In the genomic region with DNA sequence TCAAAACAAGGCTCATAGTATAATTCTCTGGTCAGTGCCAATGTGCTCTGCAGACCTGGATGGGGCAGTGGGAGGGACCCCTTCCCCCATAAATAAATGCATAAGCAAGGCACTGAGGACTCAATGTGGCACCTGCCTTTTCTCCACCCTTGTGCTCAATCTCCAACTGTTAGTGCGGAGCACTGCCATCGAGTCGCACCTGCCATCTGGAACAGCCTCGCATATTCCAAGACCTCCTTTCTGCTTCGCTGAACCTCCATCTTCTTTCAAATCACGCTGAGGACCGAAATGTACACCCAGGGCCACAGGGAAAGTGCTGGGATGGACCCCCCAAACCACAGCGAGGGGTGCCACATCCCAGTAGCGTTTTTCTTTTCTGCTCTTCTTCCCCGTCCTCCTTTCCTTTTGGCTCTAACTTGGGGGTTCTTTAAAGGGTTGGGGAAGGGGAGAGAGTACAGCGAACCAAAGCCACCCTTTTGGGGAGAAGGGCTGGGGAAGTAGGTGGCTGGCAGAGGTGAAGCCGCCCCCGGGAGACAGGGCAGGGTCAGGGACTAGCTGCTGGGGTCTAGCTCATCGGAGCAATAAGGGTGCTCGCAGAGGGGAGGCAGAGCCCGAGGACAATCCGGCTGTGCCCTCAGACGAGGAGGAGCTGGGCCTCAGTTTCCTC, we compare ENCODE assay signal across 8 mouse cellular contexts. TPM values are rescaled to one million over a fixed set of nuclear protein-coding genes. Genes with fewer than 3 reads are reported as not detected.
DNase-seq lines count a peak whose midpoint lies in the region; ATAC-seq lines count a peak whose summit lies in the region.

No protein-coding gene starts in this region.

- peaks cover 16% of the 10 kb centered on the region for H3K27me3 ChIP-seq in kidney, embryonic 15.5 days
- peaks cover 78% of the 10 kb centered on the region for H3K27me3 ChIP-seq in hindbrain, embryonic 10.5 days (ENCODE audit: insufficient read depth, poor library complexity, severe bottlenecking)
- peaks cover 30% of the 10 kb centered on the region for H3K27me3 ChIP-seq in midbrain, embryonic 13.5 days

- 9% methylated on average over 18 of the region's 18 CpGs for WGBS in kidney, embryonic 15.5 days
- WGBS in hindbrain, embryonic 10.5 days = 10% methylated on average over 18 of the region's 18 CpGs
- WGBS in midbrain, embryonic 13.5 days = 8% methylated on average over 18 of the region's 18 CpGs

- ATAC-seq in kidney, embryonic 15.5 days (replicated peaks; ENCODE audit: low FRiP score) = peak; percentile 1; the same call in 1 of the 2 replicates
- peak; percentile 15; the same call in 1 of the 2 replicates for ATAC-seq in midbrain, embryonic 13.5 days

- peak overlapping the region; percentile 99 for H3K4me2 ChIP-seq in kidney, embryonic 15.5 days
- peak overlapping the region; percentile 86 for H3K4me2 ChIP-seq in midbrain, embryonic 13.5 days (replicated peaks)

- peak overlapping the region; percentile 51 for H3K9ac ChIP-seq in kidney, embryonic 15.5 days
- H3K9ac ChIP-seq in midbrain, embryonic 13.5 days (replicated peaks) = peak overlapping the region; percentile 77

- peak overlapping the region; percentile 67 for H3K4me3 ChIP-seq in kidney, embryonic 15.5 days (replicated peaks)
- H3K4me3 ChIP-seq in hindbrain, embryonic 10.5 days = peak overlapping the region; percentile 71
- H3K4me3 ChIP-seq in midbrain, embryonic 13.5 days (replicated peaks) = peak overlapping the region; percentile 52

- no peak for DNase-seq in kidney, postnatal 10 days
- DNase-seq in cerebellum, adult 11 months = peak; percentile 75
- no peak for DNase-seq in hindbrain, embryonic 10.5 days (ENCODE audit: low spot score)
- DNase-seq in spleen, adult 18-20 months = no peak
- no peak for DNase-seq in frontal cortex, postnatal 25 days (ENCODE audit: low spot score in 2 of 2)
- no peak for DNase-seq in kidney, adult 18-20 months

- H3K36me3 ChIP-seq in kidney, embryonic 15.5 days = no peaks in the 10 kb centered on the region
- H3K36me3 ChIP-seq in hindbrain, embryonic 10.5 days = no peaks in the 10 kb centered on the region
- no peaks in the 10 kb centered on the region for H3K36me3 ChIP-seq in midbrain, embryonic 13.5 days

- peak overlapping the region; percentile 73; the same call in 1 of the 2 replicates for H3K27ac ChIP-seq in kidney, embryonic 15.5 days
- H3K27ac ChIP-seq in hindbrain, embryonic 10.5 days = peak overlapping the region; percentile 87
- peak overlapping the region; percentile 97 for H3K27ac ChIP-seq in midbrain, embryonic 13.5 days

- H3K9me3 ChIP-seq in kidney, embryonic 15.5 days (replicated peaks) = no peaks in the 10 kb centered on the region
- H3K9me3 ChIP-seq in hindbrain, embryonic 10.5 days = no peaks in the 10 kb centered on the region
- no peaks in the 10 kb centered on the region for H3K9me3 ChIP-seq in midbrain, embryonic 13.5 days

- peaks cover 53% of the 10 kb centered on the region for H3K4me1 ChIP-seq in kidney, embryonic 15.5 days
- peaks cover 58% of the 10 kb centered on the region for H3K4me1 ChIP-seq in hindbrain, embryonic 10.5 days (replicated peaks)
- peaks cover 55% of the 10 kb centered on the region for H3K4me1 ChIP-seq in midbrain, embryonic 13.5 days (replicated peaks)

RNA-seq across cellular contexts. Expression of a gene that starts 0.9 kb away (rescaled TPM):
- polyA plus RNA-seq in kidney, embryonic 15.5 days (2015; fragmentation: Nextera tagmentation; extraction: Ambion mirVana) = not detected in 2 replicates
- polyA plus RNA-seq in hindbrain, embryonic 10.5 days (2016; fragmentation: Nextera tagmentation; extraction: Ambion mirVana) = not detected in 2 replicates
- not detected in 2 replicates for polyA plus RNA-seq in midbrain, embryonic 13.5 days (2015; fragmentation: Nextera tagmentation; extraction: Ambion mirVana)

RNA-seq across cellular contexts. Expression of a gene that starts 38.1 kb away (rescaled TPM):
- polyA plus RNA-seq in kidney, embryonic 15.5 days (2015; fragmentation: Nextera tagmentation; extraction: Ambion mirVana) = 13.7 and 14.2 TPM in 2 replicates
- 19.1 and 23.3 TPM in 2 replicates for polyA plus RNA-seq in hindbrain, embryonic 10.5 days (2016; fragmentation: Nextera tagmentation; extraction: Ambion mirVana)
- 41.9 and 43.9 TPM in 2 replicates for polyA plus RNA-seq in midbrain, embryonic 13.5 days (2015; fragmentation: Nextera tagmentation; extraction: Ambion mirVana)
